Comparison of ENCODE assay signal across 8 mouse cellular contexts in genomic region chr4:136147436-136148135, GRCm38 (mm10). TPM values are rescaled to one million over a fixed set of nuclear protein-coding genes. Genes with fewer than 3 reads are reported as not detected.
DNase-seq lines count a peak whose midpoint lies in the region; ATAC-seq and TF ChIP-seq lines count a peak whose summit lies in the region.

No protein-coding gene starts in this region.

- WGBS in intestine, postnatal 0 days = 1% methylated on average over 36 of the region's 48 CpGs

- H3K4me2 ChIP-seq in intestine, postnatal 0 days (replicated peaks; ENCODE audit: low read depth) = peak overlapping the region; percentile 71

- H3K9me3 ChIP-seq in intestine, postnatal 0 days (ENCODE audit: control insufficient read depth) = no peaks in the 10 kb centered on the region

- no peaks in the 10 kb centered on the region for H3K36me3 ChIP-seq in intestine, postnatal 0 days (ENCODE audit: control insufficient read depth, insufficient read depth)

- intact Hi-C loops in gastrocnemius, postnatal 36 days (cut with DNase I) = no loop called here

- peak overlapping the region; percentile 40; the same call in 1 of the 2 replicates for H3K9ac ChIP-seq in intestine, postnatal 0 days (ENCODE audit: low read depth, low read length)

- H3K27me3 ChIP-seq in intestine, postnatal 0 days (replicated peaks; ENCODE audit: control insufficient read depth, insufficient read depth, low read length) = no peaks in the 10 kb centered on the region

- peaks cover 8% of the 10 kb centered on the region for H3K4me1 ChIP-seq in intestine, postnatal 0 days (replicated peaks; ENCODE audit: control insufficient read depth, insufficient read depth, low read length)

- peak overlapping the region; percentile 85 for H3K27ac ChIP-seq in intestine, postnatal 0 days (ENCODE audit: low read depth, low read length)

- peak; percentile 28 for DNase-seq in cerebellum, adult 11 months
- DNase-seq in embryo, embryonic 11.5 days (ENCODE audit: low read depth, low spot score) = peak; percentile 82
- peak; percentile 77 to 82 for DNase-seq in gastrocnemius, postnatal 36 days
- DNase-seq in liver = peak; percentile 84
- DNase-seq in spleen, postnatal 4 days (ENCODE audit: low spot score in 2 of 2) = peak; percentile 77 to 88

- no peak; the same call in 1 of the 2 replicates for TF ChIP-seq CTCF in intestine, postnatal 0 days (IDR thresholded peaks at IDR 0.05; ENCODE audit: low read depth)

- peak overlapping the region; percentile 26 for H3K4me3 ChIP-seq in intestine, postnatal 0 days (ENCODE audit: low read depth, low read length)

- ATAC-seq in cerebellum, adult (ENCODE audit: insufficient number of reproducible peaks, low FRiP score, low TSS enrichment) = no peak
- peak; percentile 71 for ATAC-seq in intestine, postnatal 0 days
- ATAC-seq in monocyte, adult 5-6 weeks (replicated peaks; ENCODE audit: insufficient number of reproducible peaks, low FRiP score, low TSS enrichment, poor library complexity, severe bottlenecking) = peak; percentile 23; the same call in 1 of the 2 replicates

RNA-seq across cellular contexts. Expression of gene Id3, which starts 4.3 kb away (rescaled TPM):
- total RNA-seq in gastrocnemius, postnatal 36 days (2021) = 10 to 100 TPM; 13.8 to 14.1 TPM
- 106 and 118 TPM in 2 replicates for polyA plus RNA-seq in intestine, postnatal 0 days (2015; fragmentation: Nextera tagmentation; extraction: Ambion mirVana)
- 4.9 to 16.7 TPM (median 8.5 TPM) in 3 replicates for total RNA-seq in monocyte, adult 5-6 weeks (2017)

RNA-seq across cellular contexts. Expression of gene E2f2, which starts 24.6 kb away (rescaled TPM):
- 1 to 10 TPM; 1.3 to 1.9 TPM for total RNA-seq in gastrocnemius, postnatal 36 days (2021)
- polyA plus RNA-seq in intestine, postnatal 0 days (2015; fragmentation: Nextera tagmentation; extraction: Ambion mirVana) = 4.1 and 4.2 TPM in 2 replicates
- 18.1 to 19.7 TPM (median 18.4 TPM) in 3 replicates for total RNA-seq in monocyte, adult 5-6 weeks (2017)

RNA-seq across cellular contexts. Expression of gene Asap3, which starts 58.6 kb away (rescaled TPM):
- 1 to 10 TPM; 1.8 to 2.1 TPM for total RNA-seq in gastrocnemius, postnatal 36 days (2021)
- polyA plus RNA-seq in intestine, postnatal 0 days (2015; fragmentation: Nextera tagmentation; extraction: Ambion mirVana) = 0.95 and 1.1 TPM in 2 replicates
- not detected in 3 replicates for total RNA-seq in monocyte, adult 5-6 weeks (2017)

Comparison
In these comparisons a context has a peak if more than half of its experiments do, and no peak if none do; other contexts are left out.
1. DNase-seq: peak in every context shown above with its lines; median percentile 84 in liver; 82 in spleen, postnatal 4 days; 82 in embryo, embryonic 11.5 days; 80 in gastrocnemius, postnatal 36 days; 28 in cerebellum, adult 11 months.